Mouse (Mus musculus) liver, embryonic 15.5 days (tissue): ENCODE measurements around the gene Grb7. TPM values are rescaled to one million over a fixed set of nuclear protein-coding genes. Genes with fewer than 3 reads are reported as not detected.

Experiments used
- ATAC-seq: fragments of 200-750 bp; cut with Nextera tagmentation; 2 replicates; pipeline ENCODE4 v1.8.0; 2017; ENCODE audit warnings: moderate number of reproducible peaks, mild to moderate bottlenecking, moderate library complexity; ENCODE audit not compliant: insufficient read depth
- H3K27ac ChIP-seq: fragments of 300-500 bp; sonication (generic); replicated peaks from 2 replicates; pipeline ENCODE4 v1.5.1; 2015; ENCODE audit warnings: mild to moderate bottlenecking, inconsistent platforms
- H3K27me3 ChIP-seq: fragments of 300-500 bp; sonication (generic); 2 replicates; pipeline ENCODE4 v1.6.1; 2015; ENCODE audit warnings: mild to moderate bottlenecking, inconsistent platforms
- H3K36me3 ChIP-seq: fragments of 300-500 bp; sonication (generic); replicated peaks from 2 replicates; pipeline ENCODE4 v1.6.1; 2015; ENCODE audit warnings: moderate library complexity, mild to moderate bottlenecking, inconsistent platforms
- H3K4me1 ChIP-seq: fragments of 300-500 bp; sonication (generic); replicated peaks from 2 replicates; pipeline ENCODE4 v1.6.1; 2015; ENCODE audit warnings: inconsistent platforms
- H3K4me2 ChIP-seq: fragments of 300-500 bp; sonication (generic); 2 replicates; pipeline ENCODE4 v1.6.1; 2015; ENCODE audit warnings: moderate library complexity, mild to moderate bottlenecking, inconsistent platforms
- H3K4me3 ChIP-seq: fragments of 300-500 bp; sonication (generic); replicated peaks from 2 replicates; pipeline ENCODE4 v1.5.1; 2015; ENCODE audit warnings: mild to moderate bottlenecking, inconsistent platforms
- H3K9ac ChIP-seq: fragments of 300-500 bp; sonication (generic); 2 replicates; pipeline ENCODE4 v1.6.1; 2015; ENCODE audit warnings: moderate library complexity, mild to moderate bottlenecking, inconsistent platforms
- H3K9me3 ChIP-seq: fragments of 300-500 bp; sonication (generic); replicated peaks from 2 replicates; pipeline ENCODE4 v1.6.1; 2016; ENCODE audit warnings: inconsistent platforms
- WGBS: fragments of 180-500 bp; shearing (Covaris S2); methylation state at CpG from one replicate; pipeline ENCODE4 v1.1.7; 2015; ENCODE audit warnings: mixed read lengths; ENCODE audit not compliant: insufficient replicate concordance; 5-methylcytosine and 5-hydroxymethylcytosine counted together
- polyA plus RNA-seq: library from polyadenylated mRNA; unstranded; fragments of >200 nt; fragmentation: Nextera tagmentation; extraction: Ambion mirVana; gene quantifications from 2 replicates; pipeline ENCODE4 v1.2.1, GENCODE M21; 2015

Gene Grb7
- polyA plus RNA-seq = 25.5 and 32.0 TPM in 2 replicates

DNA sequence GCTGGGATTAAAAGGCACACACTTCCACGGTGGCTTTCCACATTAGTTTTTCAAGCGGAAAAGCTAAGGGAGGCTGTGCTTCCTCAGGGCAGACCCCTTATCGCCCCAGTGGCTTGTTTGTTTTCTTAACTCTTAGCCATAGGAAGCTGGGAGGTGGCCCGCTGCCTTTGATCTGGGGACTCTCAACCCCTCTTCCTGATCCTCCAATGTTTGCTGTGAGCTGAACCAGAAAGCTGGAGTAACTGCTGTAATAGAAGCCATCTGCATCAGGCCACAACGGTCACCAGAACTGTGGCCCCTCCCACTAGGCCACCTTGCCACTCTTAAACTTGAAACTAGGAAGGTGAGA is at the start of gene Grb7:
Grb7 (plus strand) TSS at position 182 of the 349 bp plus-strand sequence.
- Histone ChIP-seq H3K36me3 (peaks cover 6% of the 10 kb centered on the region; the same call in 1 of the 2 replicates), H3K9me3 (no peaks in the 10 kb centered on the region), H3K4me2 (peak within 1 kb of the TSS; percentile 15), H3K4me1 (no peaks in the 10 kb centered on the region; the same call in 1 of the 2 replicates), H3K4me3 (peak within 1 kb of the TSS; percentile 49), H3K9ac (no peak within 1 kb of the TSS), H3K27me3 (peaks cover 68% of the 10 kb centered on the region), H3K27ac (peak within 1 kb of the TSS; percentile 79)
- WGBS = 9% methylated on average over 5 of the region's 5 CpGs
- ATAC-seq = peak; percentile 22

DNA sequence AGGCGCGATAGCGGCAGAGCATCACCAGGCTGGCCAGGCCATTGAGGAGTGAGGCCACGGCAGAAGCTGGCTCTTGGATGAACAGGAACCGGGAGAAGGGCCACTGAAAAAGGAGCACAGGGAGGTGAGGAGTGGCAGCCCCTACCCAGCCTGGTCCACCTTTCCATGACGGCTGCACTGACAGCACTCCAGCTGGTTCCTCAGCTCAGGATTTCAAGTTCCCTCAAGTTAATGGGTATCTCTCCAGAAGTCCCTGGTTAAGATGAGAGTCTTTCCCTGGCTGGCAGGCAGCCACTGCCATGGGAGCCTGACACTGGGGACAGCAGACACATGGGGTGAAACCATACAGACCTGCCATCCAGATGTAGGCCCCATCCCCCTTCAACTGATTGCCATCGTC is 48.2 kb upstream of the Grb7 start:
- H3K36me3 ChIP-seq = no peaks in the 10 kb centered on the region
- peaks cover 2% of the 10 kb centered on the region; the same call in 1 of the 2 replicates for H3K27me3 ChIP-seq
- H3K9me3 ChIP-seq = no peaks in the 10 kb centered on the region
- no peak for ATAC-seq
- no peak overlapping the region for H3K4me3 ChIP-seq
- no peak overlapping the region for H3K27ac ChIP-seq
- H3K9ac ChIP-seq = no peak overlapping the region
- peaks cover 40% of the 10 kb centered on the region for H3K4me1 ChIP-seq
- WGBS = 81% methylated on average over 7 of the region's 7 CpGs
- H3K4me2 ChIP-seq = no peak overlapping the region

GRCm38 (mm10) chr11:98400161-98400726 is 46.0 kb upstream of the Grb7 start, which contains the start of gene Pgap3:
TSS of gene Pgap3 (minus strand) at chr11:98400490.
- peak within 1 kb of the TSS; percentile 67 for H3K9ac ChIP-seq
- H3K4me1 ChIP-seq = peaks cover 17% of the 10 kb centered on the region
- H3K4me3 ChIP-seq = peak within 1 kb of the TSS; percentile 75
- H3K27me3 ChIP-seq = peaks cover 18% of the 10 kb centered on the region
- H3K27ac ChIP-seq = peak within 1 kb of the TSS; percentile 89
- ATAC-seq = peak; percentile 82
- no peaks in the 10 kb centered on the region for H3K9me3 ChIP-seq
- peak within 1 kb of the TSS; percentile 81 for H3K4me2 ChIP-seq
- no peaks in the 10 kb centered on the region for H3K36me3 ChIP-seq
- under 1% methylated on average over 40 of the region's 40 CpGs for WGBS

DNA sequence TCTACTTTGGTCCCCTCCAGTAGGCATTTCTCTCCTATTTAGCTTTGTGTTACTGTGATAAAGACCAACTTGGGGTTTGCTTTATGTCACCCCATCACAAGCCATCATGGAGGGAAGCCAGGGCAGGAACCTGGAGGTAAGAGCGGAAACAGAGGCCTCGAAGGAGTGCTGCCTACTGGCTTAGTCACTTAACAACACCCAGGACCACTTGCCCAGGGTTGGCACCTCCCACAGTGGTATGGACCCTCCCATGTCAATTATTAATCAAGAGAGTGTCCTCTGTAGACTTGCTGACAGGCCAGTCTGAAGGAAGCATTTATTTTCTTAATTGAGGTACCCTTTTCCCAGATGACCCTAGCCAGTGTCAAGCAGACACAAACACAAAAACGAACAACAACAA is 45.4 kb upstream of the Grb7 start:
- H3K27ac ChIP-seq = 0 out of 2 replicates have a peak overlapping the region, but pooled peaks have one; percentile 89
- no peaks in the 10 kb centered on the region for H3K36me3 ChIP-seq
- H3K27me3 ChIP-seq = peaks cover 18% of the 10 kb centered on the region
- H3K4me2 ChIP-seq = peak overlapping the region; percentile 81
- H3K4me3 ChIP-seq = peak overlapping the region; percentile 75
- no peaks in the 10 kb centered on the region for H3K9me3 ChIP-seq
- peaks cover 13% of the 10 kb centered on the region; the same call in 1 of the 2 replicates for H3K4me1 ChIP-seq
- no peak for ATAC-seq
- no peak overlapping the region for H3K9ac ChIP-seq
- WGBS = 54% methylated on average over 3 of the region's 3 CpGs

GRCm38 (mm10) chr11:98406621-98407020 is 39.6 kb upstream of the Grb7 start:
- Histone ChIP-seq H3K36me3 (no peaks in the 10 kb centered on the region), H3K27me3 (peaks cover 53% of the 10 kb centered on the region), H3K9ac (no peak overlapping the region), H3K4me3 (no peak overlapping the region), H3K4me2 (no peak overlapping the region), H3K9me3 (no peaks in the 10 kb centered on the region), H3K4me1 (peaks cover 7% of the 10 kb centered on the region; the same call in 1 of the 2 replicates), H3K27ac (no peak overlapping the region)
- WGBS = 56% methylated on average over 6 of the region's 6 CpGs
- no peak for ATAC-seq

- Histone ChIP-seq H3K9me3 (no peaks in the 10 kb centered on the region), H3K4me3 (no peak overlapping the region), H3K27ac (no peak overlapping the region), H3K4me2 (no peak overlapping the region), H3K36me3 (no peaks in the 10 kb centered on the region), H3K27me3 (peaks cover 64% of the 10 kb centered on the region), H3K9ac (no peak overlapping the region), H3K4me1 (peaks cover 13% of the 10 kb centered on the region; the same call in 1 of the 2 replicates)
- no peak for ATAC-seq
- 44% methylated on average over 8 of the region's 8 CpGs for whole genome bisulfite sequencing
These were observed 37.3 kb upstream of the Grb7 start for GRCm38 (mm10) chr11:98408872-98409271.

DNA sequence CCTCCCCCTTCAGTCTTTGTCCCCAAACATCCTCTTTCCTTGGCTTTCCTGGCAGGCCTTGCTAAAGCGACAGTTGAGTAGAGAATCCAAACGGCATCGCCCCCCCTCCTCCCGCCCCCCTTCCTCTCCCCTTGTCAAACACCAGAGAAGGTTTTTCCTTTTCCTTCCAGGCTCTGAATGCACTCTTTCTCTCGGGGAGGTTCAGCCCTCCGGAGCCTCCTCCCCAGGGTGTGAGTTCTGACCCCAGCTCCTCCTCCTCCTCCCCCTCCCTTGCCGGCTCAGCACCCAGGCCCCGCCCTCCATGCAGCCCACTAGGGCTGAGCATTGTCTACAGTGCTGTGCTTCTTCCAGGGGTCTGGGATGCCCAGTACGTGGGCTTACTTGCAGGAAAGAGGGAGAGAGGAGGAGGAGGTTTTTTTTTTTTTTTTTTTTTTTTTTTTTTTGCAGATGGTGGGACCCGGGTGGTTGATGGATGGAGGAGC is 36.8 kb upstream of the Grb7 start:
- Histone ChIP-seq H3K27ac (no peak overlapping the region), H3K9me3 (no peaks in the 10 kb centered on the region), H3K27me3 (peaks cover 68% of the 10 kb centered on the region), H3K4me1 (peaks cover 13% of the 10 kb centered on the region; the same call in 1 of the 2 replicates), H3K9ac (no peak overlapping the region), H3K36me3 (no peaks in the 10 kb centered on the region), H3K4me3 (no peak overlapping the region), H3K4me2 (no peak overlapping the region)
- no peak for ATAC-seq
- WGBS = 5% methylated on average over 10 of the region's 10 CpGs

GRCm38 (mm10) chr11:98412273-98412796 is 33.9 kb upstream of the Grb7 start, which contains the start of gene Erbb2:
TSS of gene Erbb2 (plus strand) at chr11:98412470.
- Histone ChIP-seq H3K4me2 (peak within 1 kb of the TSS; percentile 63), H3K4me3 (peak within 1 kb of the TSS; percentile 58), H3K9ac (peak within 1 kb of the TSS; percentile 30; the same call in 1 of the 2 replicates), H3K27me3 (peaks cover 81% of the 10 kb centered on the region), H3K36me3 (no peaks in the 10 kb centered on the region), H3K9me3 (no peaks in the 10 kb centered on the region), H3K4me1 (peaks cover 13% of the 10 kb centered on the region; the same call in 1 of the 2 replicates), H3K27ac (peak within 1 kb of the TSS; percentile 29; the same call in 1 of the 2 replicates)
- under 1% methylated on average over 46 of the region's 49 CpGs for WGBS
- peak; percentile 58 for ATAC-seq

DNA sequence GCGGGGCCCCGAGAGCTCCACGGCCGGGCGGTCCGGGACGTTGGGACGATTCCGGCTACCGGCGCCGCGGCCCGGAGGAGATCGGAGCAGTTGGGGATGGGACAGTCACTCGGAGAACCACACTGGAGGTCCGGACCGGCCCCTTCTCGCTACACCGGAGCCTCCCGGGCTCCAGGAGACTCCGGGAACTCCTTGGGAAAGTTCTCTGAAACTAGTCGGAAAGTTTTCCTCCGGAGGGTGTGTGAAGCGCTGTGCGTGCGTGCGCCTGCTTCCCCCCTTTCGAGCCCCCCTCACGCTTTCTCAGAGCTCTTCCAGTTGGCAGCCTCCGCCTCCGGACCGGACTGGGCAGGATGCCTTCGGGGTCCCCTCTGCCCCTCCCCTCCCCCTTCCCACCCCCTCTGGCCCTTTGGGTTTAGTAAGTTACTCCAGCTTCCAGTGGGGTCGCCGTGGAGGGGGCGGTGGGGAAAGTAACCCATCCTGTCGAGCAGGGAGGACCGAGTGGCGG is 33.3 kb upstream of the Grb7 start:
- H3K9ac ChIP-seq = peak overlapping the region; percentile 30; the same call in 1 of the 2 replicates
- H3K27me3 ChIP-seq = peaks cover 81% of the 10 kb centered on the region
- H3K36me3 ChIP-seq = no peaks in the 10 kb centered on the region
- peak; percentile 22; the same call in 1 of the 2 replicates for ATAC-seq
- peak overlapping the region; percentile 63 for H3K4me2 ChIP-seq
- peak overlapping the region; percentile 58 for H3K4me3 ChIP-seq
- no peaks in the 10 kb centered on the region for H3K9me3 ChIP-seq
- peaks cover 13% of the 10 kb centered on the region; the same call in 1 of the 2 replicates for H3K4me1 ChIP-seq
- H3K27ac ChIP-seq = peak overlapping the region; percentile 29; the same call in 1 of the 2 replicates
- under 1% methylated on average over 40 of the region's 40 CpGs for WGBS

DNA sequence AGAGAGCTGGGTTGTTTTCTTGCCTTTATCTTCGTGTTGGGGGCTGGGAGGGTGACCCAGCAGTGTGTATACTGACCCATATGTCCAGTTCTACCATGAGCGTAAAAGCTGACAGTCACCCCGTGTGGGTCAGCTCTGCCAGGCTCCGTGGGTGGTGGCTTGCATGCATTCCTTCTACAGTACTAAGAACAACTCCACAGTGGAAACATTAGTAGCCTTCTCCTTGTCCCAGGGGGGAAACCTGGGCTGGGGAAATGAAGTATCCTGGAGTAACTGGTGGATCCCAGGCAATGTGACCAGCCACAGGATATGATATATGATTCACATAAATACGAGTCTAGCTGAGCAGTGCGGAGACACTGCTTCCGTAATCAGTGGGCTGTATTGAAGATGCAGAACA is 32.5 kb upstream of the Grb7 start:
- H3K4me3 ChIP-seq = no peak overlapping the region
- peaks cover 13% of the 10 kb centered on the region; the same call in 1 of the 2 replicates for H3K4me1 ChIP-seq
- 24% methylated on average over 7 of the region's 7 CpGs for WGBS
- peak overlapping the region; percentile 63 for H3K4me2 ChIP-seq
- no peaks in the 10 kb centered on the region for H3K36me3 ChIP-seq
- H3K27me3 ChIP-seq = peaks cover 80% of the 10 kb centered on the region
- no peaks in the 10 kb centered on the region for H3K9me3 ChIP-seq
- H3K27ac ChIP-seq = no peak overlapping the region
- no peak overlapping the region for H3K9ac ChIP-seq
- ATAC-seq = no peak

GRCm38 (mm10) chr11:98414162-98414561 is 32.0 kb upstream of the Grb7 start:
- H3K4me3 ChIP-seq = no peak overlapping the region
- ATAC-seq = no peak
- H3K4me2 ChIP-seq = no peak overlapping the region

More at GRCm38 (mm10) chr11:98414162-98414561, 32.0 kb upstream of the Grb7 start:
- H3K4me1 ChIP-seq = peaks cover 9% of the 10 kb centered on the region; the same call in 1 of the 2 replicates
- 30% methylated on average over 2 of the region's 2 CpGs for WGBS
- no peak overlapping the region for H3K9ac ChIP-seq
- H3K9me3 ChIP-seq = no peaks in the 10 kb centered on the region
- peaks cover 75% of the 10 kb centered on the region for H3K27me3 ChIP-seq
- no peak overlapping the region for H3K27ac ChIP-seq
- H3K36me3 ChIP-seq = no peaks in the 10 kb centered on the region
